Mouse (Mus musculus) lung, adult 2 months (tissue): ENCODE data around the gene Gpr146.

Source experiments
- CTCF ChIP-seq: fragments of 200-500 bp; IDR thresholded peaks from 2 replicates; pipeline ENCODE4 v1.5.1; 2011; ENCODE audit warnings: mild to moderate bottlenecking, low read length, control low read depth; ENCODE audit not compliant: insufficient read depth
- POLR2A ChIP-seq: fragments of 200-500 bp; IDR thresholded peaks from 2 replicates; pipeline ENCODE4 v1.6.1; 2011; ENCODE audit warnings: low read depth, mild to moderate bottlenecking, control low read depth, low read length, borderline replicate concordance; ENCODE audit errors: extremely low read depth

DNA sequence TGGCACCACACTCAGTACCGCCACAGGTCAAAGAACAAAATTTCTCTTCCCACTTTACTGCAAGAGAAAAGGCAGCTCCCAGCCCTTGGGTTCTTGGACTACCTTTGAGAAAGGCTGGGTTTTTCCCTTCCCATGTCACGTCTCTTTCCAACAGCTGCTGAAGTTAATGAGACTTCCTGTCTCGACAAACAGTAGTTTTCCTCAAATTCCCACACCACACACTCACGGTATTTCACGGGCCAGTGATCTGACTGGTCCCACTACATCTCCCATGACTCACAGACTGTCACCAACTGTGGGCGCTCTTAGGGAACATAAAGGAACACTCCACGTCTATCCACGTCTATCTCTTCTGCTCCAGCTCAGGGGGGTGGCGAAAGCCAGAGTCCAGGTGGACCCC is 47.7 kb downstream of the Gpr146 start:
- no peak for TF ChIP-seq POLR2A
- TF ChIP-seq CTCF: no peak
